Mouse (Mus musculus): ENCODE measurements around the gene Abca2. TPM values are rescaled to one million over a fixed set of nuclear protein-coding genes. Genes with fewer than 3 reads are reported as not detected.

The Abca2 gene
- polyA plus RNA-seq, 1 experiment, result 12.1 TPM

- Histone ChIP-seq H3K4me3 (ENCODE audit: insufficient read depth, low read length) (no peak overlapping the region), H3K4me1 (ENCODE audit: control insufficient read depth, insufficient read depth, low read length) (no peaks in the 10 kb centered on the region), H3K27ac (ENCODE audit: insufficient read depth, low read length) (no peak overlapping the region)
- TF ChIP-seq POLR2A (IDR thresholded peaks at IDR 0.05; ENCODE audit: low read depth, low read length) (no peak), CTCF (IDR thresholded peaks at IDR 0.05; ENCODE audit: borderline replicate concordance, insufficient read depth, low read length) (no peak)
Observed at GRCm38 (mm10) chr2:25423626-25424025, 4.9 kb upstream of the Abca2 start.

DNA sequence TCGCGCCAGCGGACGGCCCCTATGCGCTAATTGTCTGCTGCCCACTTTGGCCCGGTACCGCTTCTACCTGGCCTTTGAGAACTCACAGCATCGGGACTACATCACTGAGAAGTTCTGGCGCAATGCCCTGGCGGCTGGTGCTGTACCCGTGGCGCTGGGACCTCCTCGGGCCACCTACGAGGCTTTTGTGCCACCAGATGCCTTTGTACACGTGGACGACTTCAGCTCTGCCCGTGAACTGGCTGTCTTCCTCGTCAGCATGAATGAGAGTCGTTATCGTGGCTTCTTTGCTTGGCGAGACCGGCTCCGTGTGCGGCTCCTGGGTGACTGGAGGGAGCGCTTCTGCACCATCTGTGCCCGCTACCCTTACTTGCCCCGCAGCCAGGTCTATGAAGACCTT is 3.0 kb upstream of the Abca2 start:
- Histone ChIP-seq H3K4me3 (ENCODE audit: insufficient read depth, low read length) (no peak overlapping the region), H3K4me1 (ENCODE audit: control insufficient read depth, insufficient read depth, low read length) (no peaks in the 10 kb centered on the region), H3K27ac (ENCODE audit: insufficient read depth, low read length) (no peak overlapping the region)
- no peak for TF ChIP-seq POLR2A (IDR thresholded peaks at IDR 0.05; ENCODE audit: low read depth, low read length)
- TF ChIP-seq CTCF (IDR thresholded peaks at IDR 0.05; ENCODE audit: borderline replicate concordance, insufficient read depth, low read length), result no peak

DNA sequence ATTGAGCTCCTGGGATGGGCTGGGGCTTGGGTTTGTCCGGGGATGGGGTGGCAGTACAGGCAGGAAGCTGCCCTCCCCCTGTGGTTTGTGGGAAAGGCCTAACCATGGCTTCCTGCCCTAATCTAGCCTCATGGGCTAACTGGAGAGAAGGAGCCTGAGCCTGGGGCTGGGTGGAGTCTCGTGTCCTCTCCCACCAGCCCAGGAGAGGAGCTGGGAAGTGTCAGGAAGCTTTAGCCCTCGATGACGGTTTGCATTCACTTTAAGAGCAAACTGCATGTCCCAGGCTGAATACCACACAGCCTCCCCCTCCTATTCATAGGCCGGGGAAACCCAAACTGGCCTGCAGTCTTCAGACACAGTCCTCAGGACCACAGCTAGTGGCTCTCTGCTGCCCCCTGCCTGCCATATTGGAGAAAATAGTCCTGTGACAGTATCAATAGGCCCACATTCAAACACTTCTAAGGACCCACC is 1.7 kb upstream of the Abca2 start:
- no peaks in the 10 kb centered on the region for H3K4me1 ChIP-seq (ENCODE audit: control insufficient read depth, insufficient read depth, low read length)
- H3K4me3 ChIP-seq (ENCODE audit: insufficient read depth, low read length), result no peak overlapping the region
- TF ChIP-seq CTCF (IDR thresholded peaks at IDR 0.05; ENCODE audit: borderline replicate concordance, insufficient read depth, low read length), result peak; percentile 58; the same call in 1 of the 2 replicates
- TF ChIP-seq POLR2A (IDR thresholded peaks at IDR 0.05; ENCODE audit: low read depth, low read length), result no peak

GRCm38 (mm10) chr2:25427256-25427655 is 1.2 kb upstream of the Abca2 start:
- Histone ChIP-seq H3K4me3 (ENCODE audit: insufficient read depth, low read length) (no peak overlapping the region), H3K4me1 (ENCODE audit: control insufficient read depth, insufficient read depth, low read length) (no peaks in the 10 kb centered on the region), H3K27ac (ENCODE audit: insufficient read depth, low read length) (no peak overlapping the region)
- no peak for TF ChIP-seq CTCF (IDR thresholded peaks at IDR 0.05; ENCODE audit: borderline replicate concordance, insufficient read depth, low read length)
- no peak for TF ChIP-seq POLR2A (IDR thresholded peaks at IDR 0.05; ENCODE audit: low read depth, low read length)

More for the DNA sequence above, 1.7 kb upstream of the Abca2 start:
- no peak overlapping the region for H3K27ac ChIP-seq (ENCODE audit: insufficient read depth, low read length)

GRCm38 (mm10) chr2:25429435-25430180 is 1.1 kb downstream of the Abca2 start:
- Histone ChIP-seq H3K27ac (ENCODE audit: insufficient read depth, low read length) (no peak overlapping the region), H3K4me1 (ENCODE audit: control insufficient read depth, insufficient read depth, low read length) (no peaks in the 10 kb centered on the region), H3K4me3 (ENCODE audit: insufficient read depth, low read length) (peak overlapping the region; percentile 48; the same call in 1 of the 2 replicates)
- TF ChIP-seq POLR2A (IDR thresholded peaks at IDR 0.05; ENCODE audit: low read depth, low read length) (no peak), CTCF (IDR thresholded peaks at IDR 0.05; ENCODE audit: borderline replicate concordance, insufficient read depth, low read length) (no peak)

GRCm38 (mm10) chr2:25430395-25431233 is 2.1 kb downstream of the Abca2 start:
- no peaks in the 10 kb centered on the region for H3K4me1 ChIP-seq (ENCODE audit: control insufficient read depth, insufficient read depth, low read length)
- H3K4me3 ChIP-seq (ENCODE audit: insufficient read depth, low read length), result no peak overlapping the region
- TF ChIP-seq CTCF (IDR thresholded peaks at IDR 0.05; ENCODE audit: borderline replicate concordance, insufficient read depth, low read length), result no peak
- TF ChIP-seq POLR2A (IDR thresholded peaks at IDR 0.05; ENCODE audit: low read depth, low read length), result no peak
- no peak overlapping the region for H3K27ac ChIP-seq (ENCODE audit: insufficient read depth, low read length)

DNA sequence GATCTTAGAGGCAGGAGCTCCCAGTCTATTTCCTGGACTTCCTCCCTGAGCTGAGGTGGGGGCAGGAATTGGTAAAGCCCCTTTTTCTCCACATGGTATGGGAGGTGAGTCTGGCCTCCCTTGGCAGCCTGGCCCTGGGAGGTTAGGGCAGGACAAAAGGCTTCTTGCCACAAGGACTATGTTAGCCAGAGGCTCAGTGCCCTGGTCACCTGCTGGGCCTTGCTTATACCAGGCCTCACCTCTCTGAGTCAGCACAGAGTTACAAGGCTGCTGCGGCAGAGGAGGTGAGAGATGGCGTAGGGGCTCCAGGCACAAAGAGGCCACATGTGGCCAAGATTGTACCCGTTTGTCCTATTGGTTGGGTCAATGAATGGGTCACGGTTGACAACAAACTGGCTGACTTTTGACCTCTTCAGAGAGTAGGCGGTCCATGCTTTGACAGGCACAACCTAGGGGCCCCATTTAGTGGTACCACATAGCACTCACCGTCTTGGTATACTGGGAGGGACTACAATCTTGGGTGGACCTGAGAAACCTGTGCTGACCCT is 2.9 kb downstream of the Abca2 start:
- no peak overlapping the region for H3K4me3 ChIP-seq (ENCODE audit: insufficient read depth, low read length)
- H3K27ac ChIP-seq (ENCODE audit: insufficient read depth, low read length), result no peak overlapping the region
- no peak for TF ChIP-seq POLR2A (IDR thresholded peaks at IDR 0.05; ENCODE audit: low read depth, low read length)
- TF ChIP-seq CTCF (IDR thresholded peaks at IDR 0.05; ENCODE audit: borderline replicate concordance, insufficient read depth, low read length), result no peak
- H3K4me1 ChIP-seq (ENCODE audit: control insufficient read depth, insufficient read depth, low read length), result no peaks in the 10 kb centered on the region

DNA sequence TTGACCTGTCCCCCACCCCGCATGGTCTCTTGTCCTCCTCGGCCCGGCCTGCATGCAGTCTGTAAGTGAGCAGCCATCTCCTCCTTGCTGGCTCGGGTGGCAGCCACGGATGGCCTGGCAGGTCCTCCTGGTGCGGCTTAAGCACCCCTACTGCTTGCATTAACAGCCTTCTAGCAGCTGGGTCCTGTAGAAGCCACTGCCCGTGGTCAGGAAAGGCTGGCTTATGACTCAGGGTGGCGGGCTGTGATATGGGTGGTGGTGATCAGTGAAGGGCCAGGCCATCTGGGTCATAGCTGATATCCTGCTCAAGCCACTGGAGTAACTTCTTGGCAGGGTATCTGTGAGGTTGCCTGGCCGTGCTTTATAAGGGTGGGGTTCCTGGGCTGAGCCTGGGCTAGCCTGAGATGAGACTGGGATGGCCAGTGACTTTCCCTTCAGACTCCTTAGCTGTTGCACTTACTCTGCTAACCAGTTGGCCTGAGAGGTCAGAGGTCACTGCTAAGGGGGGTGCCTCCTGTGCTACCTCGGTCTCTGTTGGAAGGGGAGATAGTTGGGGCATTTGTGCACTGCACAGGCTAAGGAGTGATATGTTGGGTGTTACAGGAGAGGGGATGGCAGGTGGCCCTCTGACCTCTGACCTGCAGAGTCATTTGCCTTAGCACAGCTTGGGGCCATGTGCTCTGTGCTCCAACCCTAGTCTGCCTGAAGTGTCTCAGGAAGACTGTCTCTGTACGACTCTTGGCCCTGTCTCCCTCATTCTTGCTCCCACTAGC is 4.0 kb downstream of the Abca2 start:
- H3K27ac ChIP-seq (ENCODE audit: insufficient read depth, low read length), result no peak overlapping the region
- H3K4me3 ChIP-seq (ENCODE audit: insufficient read depth, low read length), result no peak overlapping the region
- H3K4me1 ChIP-seq (ENCODE audit: control insufficient read depth, insufficient read depth, low read length), result no peaks in the 10 kb centered on the region
- no peak for TF ChIP-seq POLR2A (IDR thresholded peaks at IDR 0.05; ENCODE audit: low read depth, low read length)
- no peak for TF ChIP-seq CTCF (IDR thresholded peaks at IDR 0.05; ENCODE audit: borderline replicate concordance, insufficient read depth, low read length)

- Histone ChIP-seq H3K4me3 (ENCODE audit: insufficient read depth, low read length) (no peak overlapping the region), H3K4me1 (ENCODE audit: control insufficient read depth, insufficient read depth, low read length) (no peaks in the 10 kb centered on the region), H3K27ac (ENCODE audit: insufficient read depth, low read length) (no peak overlapping the region)
- TF ChIP-seq CTCF (IDR thresholded peaks at IDR 0.05; ENCODE audit: borderline replicate concordance, insufficient read depth, low read length), result no peak
- no peak for TF ChIP-seq POLR2A (IDR thresholded peaks at IDR 0.05; ENCODE audit: low read depth, low read length)
Observed at GRCm38 (mm10) chr2:25433101-25433500, 4.6 kb downstream of the Abca2 start.
